Mouse (Mus musculus) CD4-positive helper T cell, adult 2 months (primary cell): ENCODE results near the gene Notch1.

Source experiments
- DNase-seq: peaks from one replicate; pipeline ENCODE4 v3.0.0-alpha.2; 2012; ENCODE audit warnings: low read depth, missing footprints, low spot score

Gene Notch1

GRCm38 (mm10) chr2:26408515-26409356 lies 107.7 kb downstream of the Notch1 start, which contains the start of gene Inpp5e:
Gene Inpp5e (minus strand): TSS chr2:26409203.
- peak; percentile 91 for DNase-seq
